Mouse (Mus musculus): ENCODE results near the gene Ehbp1l1. TPM values are rescaled to one million over a fixed set of nuclear protein-coding genes. Genes with fewer than 3 reads are reported as not detected.

Ehbp1l1 gene
- polyA plus RNA-seq, 1 experiment from 2014 or later = 9.2 TPM

DNA sequence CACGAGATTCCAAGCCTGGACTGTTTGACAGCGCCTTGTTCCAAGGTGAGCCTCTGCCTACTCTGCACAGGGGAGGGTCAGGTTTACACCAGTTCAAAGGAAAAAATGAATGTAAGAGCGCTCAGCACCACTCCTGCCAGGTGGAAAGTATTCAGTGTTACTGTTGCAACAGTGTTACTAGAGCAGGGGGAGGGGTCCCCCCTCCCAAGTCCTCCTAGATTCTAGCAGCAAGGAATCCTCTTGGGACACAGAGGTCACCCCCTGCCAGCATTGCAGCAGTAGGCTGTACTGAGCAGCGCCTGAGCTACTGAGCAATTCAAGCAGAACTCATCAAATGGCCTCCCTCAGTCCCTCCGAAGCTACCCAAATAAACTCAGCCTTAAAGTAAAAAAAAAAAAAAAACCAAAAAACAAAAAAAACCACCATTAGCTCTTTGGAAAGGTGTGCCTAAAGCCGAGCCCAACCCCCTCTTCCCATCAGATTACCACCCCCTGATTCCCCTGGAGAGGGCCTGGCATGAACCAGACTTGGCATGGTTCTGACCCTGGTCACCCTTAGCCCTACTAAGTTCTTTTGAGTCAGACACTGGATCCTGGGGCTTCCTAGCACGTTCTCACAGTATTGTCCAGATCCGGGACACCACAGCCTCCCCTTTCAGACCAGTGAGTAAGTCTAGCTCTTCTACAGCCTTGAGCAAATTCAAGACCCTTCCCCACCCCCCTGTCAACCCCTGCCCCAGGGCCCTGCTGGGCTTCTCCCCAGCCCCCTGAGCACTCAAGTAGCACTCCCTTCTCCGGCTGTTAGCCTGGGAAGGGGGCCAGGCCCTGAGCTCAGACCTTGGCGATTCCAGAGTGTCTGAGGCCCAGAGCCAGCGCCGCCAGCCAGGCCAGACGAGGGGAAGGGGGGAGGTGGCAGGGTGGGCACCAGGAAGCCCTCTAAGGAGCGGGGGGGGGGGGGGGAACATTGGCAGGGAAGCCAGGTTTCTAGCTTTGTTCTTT, 14.5 kb upstream of the Ehbp1l1 start, which contains the start of gene Ltbp3:
Gene Ltbp3, plus strand, starts transcription at position 585 of the 998 bp plus-strand sequence.
- Histone ChIP-seq H3K4me2 (replicated peaks) (peak within 1 kb of the TSS; percentile 99), H3K36me3 (replicated peaks; ENCODE audit: control insufficient read depth, insufficient read depth) (no peaks in the 10 kb centered on the region), H3K4me3 (replicated peaks; ENCODE audit: low read length) (peak within 1 kb of the TSS; percentile 45), H3K27ac (peak within 1 kb of the TSS; percentile 84), H3K4me1 (replicated peaks; ENCODE audit: control insufficient read depth, insufficient read depth, low read length) (peaks cover 13% of the 10 kb centered on the region; the same call in 1 of the 2 replicates), H3K9ac (peak within 1 kb of the TSS; percentile 61), H3K27me3 (ENCODE audit: control insufficient read depth, insufficient read depth, low read length) (peaks cover 40% of the 10 kb centered on the region), H3K9me3 (ENCODE audit: control insufficient read depth, low read length) (no peaks in the 10 kb centered on the region)
- peak; percentile 67 for DNase-seq (ENCODE audit: low spot score)
- 14% methylated on average over 13 of the region's 14 CpGs for WGBS
- peak; percentile 74 for ATAC-seq (ENCODE audit: low FRiP score)

DNA sequence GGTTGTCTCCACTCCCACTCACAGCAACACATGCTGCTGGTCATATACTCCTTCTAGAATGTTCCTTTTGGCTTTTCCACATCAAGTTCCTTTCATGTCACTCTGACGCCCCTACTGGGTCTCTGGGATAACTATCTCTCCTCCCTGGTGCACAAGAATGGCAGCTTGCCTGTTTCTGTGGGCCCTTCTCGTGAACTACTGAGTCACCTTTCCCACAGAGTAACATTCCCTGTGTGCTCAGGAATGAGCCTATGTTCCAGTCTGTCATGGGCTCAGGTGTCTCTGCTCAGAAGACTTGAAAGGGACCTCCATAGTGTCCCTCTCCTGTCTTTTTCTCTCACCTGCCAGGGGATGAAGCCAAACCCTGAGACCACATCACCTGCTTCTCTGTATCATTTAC, 13.3 kb upstream of the Ehbp1l1 start:
- Histone ChIP-seq H3K27ac (no peak overlapping the region), H3K9ac (no peak overlapping the region), H3K36me3 (replicated peaks; ENCODE audit: control insufficient read depth, insufficient read depth) (no peaks in the 10 kb centered on the region), H3K4me1 (replicated peaks; ENCODE audit: control insufficient read depth, insufficient read depth, low read length) (peaks cover 11% of the 10 kb centered on the region; the same call in 1 of the 2 replicates), H3K9me3 (ENCODE audit: control insufficient read depth, low read length) (no peaks in the 10 kb centered on the region), H3K4me3 (replicated peaks; ENCODE audit: low read length) (no peak overlapping the region), H3K27me3 (ENCODE audit: control insufficient read depth, insufficient read depth, low read length) (peaks cover 31% of the 10 kb centered on the region), H3K4me2 (replicated peaks) (no peak overlapping the region)
- WGBS = 58% methylated on average over 2 of the region's 2 CpGs
- no peak for DNase-seq (ENCODE audit: low spot score)
- no peak for ATAC-seq (ENCODE audit: low FRiP score)

GRCm38 (mm10) chr19:5734325-5734724, 8.2 kb upstream of the Ehbp1l1 start:
- WGBS = 86% methylated on average over 9 of the region's 9 CpGs
- DNase-seq (ENCODE audit: low spot score) = no peak
- no peak for ATAC-seq (ENCODE audit: low FRiP score)

GRCm38 (mm10) chr19:5731264-5731978, 5.3 kb upstream of the Ehbp1l1 start:
- ATAC-seq (ENCODE audit: low FRiP score) (peak; percentile 89), DNase-seq (ENCODE audit: low spot score) (peak; percentile 96)
- peaks cover 9% of the 10 kb centered on the region; the same call in 1 of the 2 replicates for H3K36me3 ChIP-seq (replicated peaks; ENCODE audit: control insufficient read depth, insufficient read depth)
- under 1% methylated on average over 47 of the region's 47 CpGs for WGBS
- peak overlapping the region; percentile 83 for H3K4me3 ChIP-seq (replicated peaks; ENCODE audit: low read length)
- H3K9me3 ChIP-seq (ENCODE audit: control insufficient read depth, low read length) = no peaks in the 10 kb centered on the region
- peak overlapping the region; percentile 49; the same call in 1 of the 2 replicates for H3K27ac ChIP-seq
- H3K27me3 ChIP-seq (ENCODE audit: control insufficient read depth, insufficient read depth, low read length) = 0 out of 2 replicates have a peak, but pooled peaks cover 3% of the 10 kb centered on the region
- peaks cover 40% of the 10 kb centered on the region for H3K4me1 ChIP-seq (replicated peaks; ENCODE audit: control insufficient read depth, insufficient read depth, low read length)
- peak overlapping the region; percentile 85 for H3K9ac ChIP-seq
- H3K4me2 ChIP-seq (replicated peaks) = peak overlapping the region; percentile 100

More at GRCm38 (mm10) chr19:5734325-5734724, 8.2 kb upstream of the Ehbp1l1 start:
- peaks cover 5% of the 10 kb centered on the region; the same call in 1 of the 2 replicates for H3K36me3 ChIP-seq (replicated peaks; ENCODE audit: control insufficient read depth, insufficient read depth)
- H3K27me3 ChIP-seq (ENCODE audit: control insufficient read depth, insufficient read depth, low read length) = 0 out of 2 replicates have a peak, but pooled peaks cover 4% of the 10 kb centered on the region
- no peak overlapping the region for H3K27ac ChIP-seq
- H3K4me1 ChIP-seq (replicated peaks; ENCODE audit: control insufficient read depth, insufficient read depth, low read length) = peaks cover 19% of the 10 kb centered on the region
- no peak overlapping the region for H3K4me2 ChIP-seq (replicated peaks)
- H3K4me3 ChIP-seq (replicated peaks; ENCODE audit: low read length) = no peak overlapping the region
- no peak overlapping the region for H3K9ac ChIP-seq
- no peaks in the 10 kb centered on the region for H3K9me3 ChIP-seq (ENCODE audit: control insufficient read depth, low read length)

DNA sequence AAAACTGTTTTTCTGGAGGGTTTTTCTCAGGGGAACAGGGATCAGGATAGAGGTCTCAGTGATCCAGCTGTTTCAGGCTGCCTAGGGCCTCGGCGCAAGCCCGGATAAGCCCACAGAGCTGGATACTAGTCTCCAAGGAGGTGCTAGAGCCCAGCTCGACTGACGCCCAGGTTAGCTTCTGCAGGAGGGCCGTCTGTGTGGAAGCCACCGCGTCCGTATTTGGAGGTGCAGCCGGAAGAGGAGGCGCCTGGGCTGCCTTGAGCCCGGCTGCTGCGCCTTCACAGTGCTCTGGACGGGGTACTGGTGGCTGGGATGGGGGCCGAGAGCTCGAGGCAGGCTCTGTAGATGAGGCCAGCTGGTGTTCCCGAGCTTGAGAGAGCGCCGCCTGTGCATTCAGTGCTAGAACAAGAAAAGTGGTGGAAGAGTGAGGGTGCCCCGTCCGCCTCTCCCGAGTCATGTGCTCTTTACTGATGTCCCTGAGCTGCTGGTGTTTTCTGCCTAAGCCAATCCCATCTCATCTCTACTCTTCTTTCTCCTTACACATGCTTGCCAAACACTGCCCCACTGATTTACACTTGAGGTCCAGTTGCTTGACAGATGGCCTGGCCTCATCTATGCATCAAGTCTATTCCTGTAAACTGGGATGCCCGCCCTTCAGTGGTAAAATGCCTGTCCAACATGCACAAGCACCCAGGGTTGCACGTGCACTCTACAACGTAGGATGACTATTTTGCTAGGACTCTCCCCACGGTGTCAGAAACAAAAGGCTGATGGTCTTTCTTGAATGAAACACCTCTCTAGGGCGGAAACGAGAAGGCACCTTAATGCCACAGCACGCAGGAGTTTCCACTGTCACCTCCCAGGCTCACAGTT, 4.4 kb upstream of the Ehbp1l1 start:
- H3K36me3 ChIP-seq (replicated peaks; ENCODE audit: control insufficient read depth, insufficient read depth) = peaks cover 12% of the 10 kb centered on the region; the same call in 1 of the 2 replicates
- ATAC-seq (ENCODE audit: low FRiP score) (no peak), DNase-seq (ENCODE audit: low spot score) (no peak)
- no peaks in the 10 kb centered on the region for H3K9me3 ChIP-seq (ENCODE audit: control insufficient read depth, low read length)
- peak overlapping the region; percentile 85 for H3K9ac ChIP-seq
- WGBS = 73% methylated on average over 29 of the region's 29 CpGs
- H3K27me3 ChIP-seq (ENCODE audit: control insufficient read depth, insufficient read depth, low read length) = 0 out of 2 replicates have a peak, but pooled peaks cover 2% of the 10 kb centered on the region
- no peak overlapping the region for H3K27ac ChIP-seq
- H3K4me3 ChIP-seq (replicated peaks; ENCODE audit: low read length) = peak overlapping the region; percentile 89
- peak overlapping the region; percentile 100 for H3K4me2 ChIP-seq (replicated peaks)
- peaks cover 49% of the 10 kb centered on the region for H3K4me1 ChIP-seq (replicated peaks; ENCODE audit: control insufficient read depth, insufficient read depth, low read length)

DNA sequence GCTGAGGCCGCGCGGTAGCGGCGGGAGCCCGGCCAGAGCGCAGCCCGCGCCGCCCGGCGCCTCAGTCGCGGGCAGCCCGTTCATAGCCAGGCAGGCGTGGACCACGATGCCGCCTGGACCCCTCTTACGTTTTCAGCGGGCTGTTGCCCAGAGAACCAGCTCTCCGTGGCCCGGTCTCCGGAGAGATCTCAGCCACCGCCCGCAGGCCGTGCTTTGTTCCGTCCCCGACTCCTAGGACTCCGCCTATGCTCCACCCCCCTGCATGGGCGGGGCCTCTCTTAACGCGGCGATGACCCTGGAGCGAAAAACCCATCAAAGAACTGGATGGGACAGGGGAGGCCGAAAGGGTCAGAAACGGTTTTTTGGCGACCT, 3.3 kb upstream of the Ehbp1l1 start, which contains the start of gene Fam89b:
Gene Fam89b, minus strand, starts transcription at position 210 of the 372 bp plus-strand sequence.
- H3K36me3 ChIP-seq (replicated peaks; ENCODE audit: control insufficient read depth, insufficient read depth) = peaks cover 21% of the 10 kb centered on the region
- H3K27ac ChIP-seq = peak within 1 kb of the TSS; percentile 95
- no peaks in the 10 kb centered on the region for H3K9me3 ChIP-seq (ENCODE audit: control insufficient read depth, low read length)
- H3K27me3 ChIP-seq (ENCODE audit: control insufficient read depth, insufficient read depth, low read length) = no peaks in the 10 kb centered on the region
- peaks cover 55% of the 10 kb centered on the region for H3K4me1 ChIP-seq (replicated peaks; ENCODE audit: control insufficient read depth, insufficient read depth, low read length)
- WGBS = under 1% methylated on average over 37 of the region's 37 CpGs
- DNase-seq (ENCODE audit: low spot score) (peak; percentile 81), ATAC-seq (ENCODE audit: low FRiP score) (peak; percentile 80)
- peak within 1 kb of the TSS; percentile 100 for H3K4me2 ChIP-seq (replicated peaks)
- H3K9ac ChIP-seq = peak within 1 kb of the TSS; percentile 99
- peak within 1 kb of the TSS; percentile 89 for H3K4me3 ChIP-seq (replicated peaks; ENCODE audit: low read length)

- Histone ChIP-seq H3K36me3 (replicated peaks; ENCODE audit: control insufficient read depth, insufficient read depth) (peaks cover 27% of the 10 kb centered on the region), H3K27me3 (ENCODE audit: control insufficient read depth, insufficient read depth, low read length) (no peaks in the 10 kb centered on the region), H3K4me3 (replicated peaks; ENCODE audit: low read length) (peak overlapping the region; percentile 89), H3K4me2 (replicated peaks) (peak overlapping the region; percentile 100), H3K9me3 (ENCODE audit: control insufficient read depth, low read length) (no peaks in the 10 kb centered on the region), H3K9ac (peak overlapping the region; percentile 99), H3K27ac (peak overlapping the region; percentile 95), H3K4me1 (replicated peaks; ENCODE audit: control insufficient read depth, insufficient read depth, low read length) (peaks cover 55% of the 10 kb centered on the region)
- ATAC-seq (ENCODE audit: low FRiP score) = peak; percentile 12
- 6% methylated on average over 37 of the region's 37 CpGs for WGBS
- no peak for DNase-seq (ENCODE audit: low spot score)
Measured at GRCm38 (mm10) chr19:5728631-5729443, 2.7 kb upstream of the Ehbp1l1 start.

- peaks cover 38% of the 10 kb centered on the region for H3K36me3 ChIP-seq (replicated peaks; ENCODE audit: control insufficient read depth, insufficient read depth)
- H3K27me3 ChIP-seq (ENCODE audit: control insufficient read depth, insufficient read depth, low read length) = no peaks in the 10 kb centered on the region
- peak overlapping the region; percentile 99 for H3K9ac ChIP-seq
- H3K4me2 ChIP-seq (replicated peaks) = peak overlapping the region; percentile 100
- ATAC-seq (ENCODE audit: low FRiP score) = no peak
- H3K9me3 ChIP-seq (ENCODE audit: control insufficient read depth, low read length) = no peaks in the 10 kb centered on the region
- peak; percentile 90 for DNase-seq (ENCODE audit: low spot score)
- peak overlapping the region; percentile 89 for H3K4me3 ChIP-seq (replicated peaks; ENCODE audit: low read length)
- WGBS = 4% methylated on average over 14 of the region's 14 CpGs
- H3K27ac ChIP-seq = peak overlapping the region; percentile 95; the same call in 1 of the 2 replicates
- peaks cover 55% of the 10 kb centered on the region for H3K4me1 ChIP-seq (replicated peaks; ENCODE audit: control insufficient read depth, insufficient read depth, low read length)
Measured at GRCm38 (mm10) chr19:5727701-5728100, 1.6 kb upstream of the Ehbp1l1 start.

Measured in hindbrain, embryonic 14.5 days (tissue).